Mouse (Mus musculus): ENCODE data around the gene Sult5a1.
"Not testable (repeated sequence)": the region's sequence is repeated elsewhere in the genome, so short reads cannot be mapped to it uniquely, and the experiment has no call there.

The Sult5a1 gene

DNA sequence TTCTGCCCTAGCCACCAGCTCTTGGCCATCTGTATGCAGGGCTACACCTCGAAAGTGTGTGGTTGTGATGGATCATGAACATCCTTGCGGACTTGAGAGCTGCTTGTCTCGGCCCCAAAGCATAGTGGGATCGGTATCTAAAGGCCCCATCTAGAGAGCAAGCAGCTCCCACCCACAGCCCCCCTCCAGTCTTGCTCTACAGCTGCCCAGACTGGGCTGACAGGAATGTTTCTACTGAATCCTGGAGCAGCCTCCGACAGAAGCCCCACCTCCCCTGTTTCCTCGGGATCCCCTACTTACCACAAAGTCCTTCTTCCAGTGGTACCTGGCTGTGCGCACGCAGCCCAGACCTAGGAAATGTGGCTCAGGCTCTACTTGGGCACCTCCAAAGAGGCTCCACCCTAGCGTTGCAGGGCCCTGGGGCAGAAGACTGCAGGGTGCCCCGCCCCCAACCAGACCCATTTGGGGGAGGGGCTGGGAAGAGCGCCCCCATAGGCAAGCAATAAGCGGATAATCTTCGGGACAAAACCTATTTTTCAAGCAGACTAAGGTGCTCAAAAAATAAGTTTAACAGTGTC is at the start of gene Sult5a1:
Gene Sult5a1 (minus strand): TSS at position 428 of the 578 bp plus-strand sequence.
- DNase-seq (ENCODE audit: low read depth, low spot score) = no peak

DNA sequence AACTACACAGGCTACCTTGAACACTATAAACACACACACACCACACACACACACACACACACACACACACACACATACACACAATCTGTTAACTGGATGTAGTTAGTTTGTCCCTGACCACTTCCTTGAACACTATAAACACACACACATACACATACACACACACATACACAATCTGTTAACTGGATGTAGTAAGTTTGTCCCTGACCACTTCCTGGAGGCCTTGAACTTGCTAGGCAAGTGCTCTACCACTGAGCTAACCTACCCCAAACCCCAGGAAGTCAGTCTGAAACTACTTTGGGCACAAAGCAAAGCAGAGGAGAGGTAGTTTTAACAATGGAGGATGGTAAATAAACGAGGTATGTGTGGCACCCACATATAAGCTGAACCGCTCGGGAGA is 45.5 kb upstream of the Sult5a1 start:
- no peak for DNase-seq (ENCODE audit: low read depth, low spot score)

DNA sequence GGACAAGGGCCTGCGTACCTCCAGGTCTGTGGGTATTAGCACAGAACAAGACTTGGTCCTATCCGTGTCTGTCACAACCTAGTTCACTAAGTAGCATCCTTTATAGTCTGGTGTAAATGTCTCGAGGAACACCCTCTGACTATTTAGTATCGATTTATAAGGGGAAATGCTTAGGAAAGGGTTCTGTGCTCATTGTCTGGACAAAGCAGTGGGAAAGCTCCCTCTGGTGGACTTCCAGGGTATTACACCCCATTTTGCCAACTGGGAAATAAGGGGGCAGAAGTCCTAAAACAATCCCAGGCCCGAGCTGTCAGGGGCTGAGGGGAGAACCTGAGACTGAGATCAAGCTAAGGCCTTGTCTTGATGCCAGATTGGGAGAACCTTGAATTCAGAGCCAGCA is 44.2 kb upstream of the Sult5a1 start:
- no peak for DNase-seq (ENCODE audit: low read depth, low spot score)

DNA sequence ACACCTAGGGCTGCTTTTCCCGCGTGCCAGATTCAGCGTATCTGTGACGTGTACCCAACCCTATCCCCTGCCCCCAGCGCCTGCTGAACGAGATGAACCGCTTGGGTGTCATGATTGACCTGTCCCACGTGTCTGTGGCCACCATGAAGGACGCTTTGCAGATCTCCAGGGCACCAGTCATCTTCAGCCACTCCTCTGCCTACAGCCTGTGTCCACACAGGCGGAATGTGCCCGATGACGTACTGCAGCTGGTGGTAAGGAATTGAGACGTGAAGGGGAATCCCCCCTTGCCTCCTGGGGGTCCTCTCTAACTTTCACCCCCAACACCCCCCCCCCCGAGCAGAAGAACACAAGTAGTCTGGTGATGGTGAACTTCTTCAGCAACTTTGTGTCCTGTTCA is 41.7 kb upstream of the Sult5a1 start:
- DNase-seq (ENCODE audit: low read depth, low spot score) = no peak

DNA sequence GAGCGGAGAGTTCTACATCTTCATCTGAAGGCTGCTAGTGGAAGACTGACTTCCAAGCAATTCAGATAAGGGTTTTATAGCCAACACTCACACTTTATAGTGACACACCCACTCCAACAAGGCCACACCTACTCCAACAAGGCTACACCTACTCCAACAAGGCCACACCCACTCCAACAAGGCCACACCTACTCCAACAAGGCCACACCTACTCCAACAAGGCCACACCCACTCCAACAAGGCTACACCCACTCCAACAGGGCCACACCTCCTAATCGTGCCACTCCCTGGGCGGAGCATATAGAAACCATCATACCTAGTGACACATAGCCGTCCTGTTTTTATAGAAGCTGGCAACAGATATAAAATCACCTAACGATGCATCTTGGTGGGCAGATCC is 38.9 kb upstream of the Sult5a1 start:
- not testable (repeated sequence) for DNase-seq (ENCODE audit: low read depth, low spot score)

DNA sequence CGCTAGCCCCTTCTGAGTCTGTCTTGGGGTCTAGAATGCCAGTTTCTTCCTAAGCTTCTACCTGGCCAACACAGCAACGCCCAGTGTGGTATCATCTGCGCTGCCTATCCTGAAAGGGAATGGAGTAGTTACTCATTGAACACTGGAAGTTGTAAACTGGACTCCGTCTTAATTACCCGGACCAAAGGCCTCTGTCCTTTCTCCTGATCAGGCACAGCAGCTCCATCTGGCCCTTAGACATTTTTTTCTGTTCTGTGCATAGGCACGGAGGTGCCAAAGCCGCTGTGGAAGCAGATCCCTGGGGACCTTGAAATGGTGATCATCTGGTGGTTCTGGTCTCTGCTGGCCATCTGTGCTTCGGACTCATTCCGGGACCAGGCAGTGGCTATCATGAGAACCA is 35.7 kb upstream of the Sult5a1 start:
- no peak for DNase-seq (ENCODE audit: low read depth, low spot score)

DNA sequence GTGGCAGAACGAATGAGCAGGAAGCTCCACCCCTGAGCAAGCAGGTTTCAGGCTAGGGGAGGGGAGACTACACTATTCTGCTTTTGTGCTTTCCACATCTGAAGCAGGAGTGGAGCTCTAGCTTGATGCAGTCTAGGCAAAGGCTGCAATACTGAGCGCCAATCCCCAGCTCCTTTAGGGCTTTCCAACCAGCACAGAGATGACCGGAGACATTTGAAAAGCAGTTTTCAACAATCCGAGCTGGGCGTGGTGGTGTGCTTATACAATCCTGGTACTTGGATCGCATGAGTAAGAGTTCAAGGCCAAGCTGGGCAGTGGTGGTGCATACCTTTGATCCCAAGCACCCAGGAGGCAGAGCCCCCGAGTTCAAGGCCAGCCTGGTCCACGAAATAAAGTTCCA is 33.8 kb upstream of the Sult5a1 start:
- DNase-seq (ENCODE audit: low read depth, low spot score) = no peak

DNA sequence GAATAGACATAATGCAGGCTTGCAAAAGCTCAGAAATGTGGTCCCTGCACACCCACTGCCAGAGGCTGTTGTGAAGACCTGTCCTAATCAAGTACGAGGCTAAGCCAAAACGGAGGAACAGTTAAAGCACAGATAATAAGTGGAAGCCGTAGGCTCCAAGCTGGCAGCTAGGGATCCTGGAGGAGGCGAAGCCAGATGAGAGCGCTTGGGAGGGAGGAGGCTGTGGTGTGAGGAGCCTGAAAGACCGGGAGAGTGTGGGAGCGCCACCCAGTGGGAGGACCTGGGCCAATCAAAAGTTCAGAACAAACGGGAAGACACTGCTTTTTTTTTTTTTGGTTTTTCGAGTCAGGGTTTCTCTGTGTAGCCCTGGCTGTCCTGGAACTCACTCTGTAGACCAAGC is 32.6 kb upstream of the Sult5a1 start:
- peak; percentile 79 for DNase-seq (ENCODE audit: low read depth, low spot score)

DNA sequence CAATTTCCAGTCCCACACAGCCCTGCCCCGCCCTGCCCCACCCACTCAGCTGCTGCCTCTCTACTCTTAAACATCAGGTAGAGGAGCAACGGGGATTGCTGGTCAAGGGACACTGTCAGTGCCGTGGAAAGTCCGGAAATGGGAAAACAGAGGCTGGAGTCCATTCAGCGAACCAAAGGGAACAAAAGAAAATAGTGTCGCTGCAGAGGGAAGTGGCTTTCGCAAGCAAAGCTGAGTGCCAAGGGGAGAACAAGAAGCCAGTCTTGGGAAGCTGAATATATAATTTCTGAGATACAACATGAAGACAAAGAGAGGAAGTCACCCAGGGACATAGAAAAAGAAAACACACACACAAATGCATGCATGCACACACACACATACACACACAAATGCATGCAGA is 30.7 kb upstream of the Sult5a1 start:
- DNase-seq (ENCODE audit: low read depth, low spot score) = no peak

DNA sequence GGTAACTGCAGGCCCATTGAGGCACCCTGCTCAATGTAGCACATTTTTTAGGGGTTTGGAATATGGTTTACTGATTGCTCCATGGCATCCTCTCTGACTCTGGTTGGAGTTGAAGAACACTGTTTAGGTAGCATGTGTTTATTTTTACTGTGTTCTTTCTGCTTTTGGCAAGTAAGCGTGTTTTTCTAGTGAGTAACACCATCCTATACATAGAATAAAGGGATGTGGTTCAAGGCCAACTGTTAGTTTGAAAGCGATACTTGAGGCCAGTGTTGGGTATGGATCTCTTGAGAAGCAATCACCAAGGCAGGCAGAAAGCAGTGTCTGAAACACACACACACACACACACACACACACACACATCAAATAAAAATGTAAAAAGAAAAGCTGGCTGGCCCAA is 29.9 kb upstream of the Sult5a1 start:
- no peak for DNase-seq (ENCODE audit: low read depth, low spot score)

DNA sequence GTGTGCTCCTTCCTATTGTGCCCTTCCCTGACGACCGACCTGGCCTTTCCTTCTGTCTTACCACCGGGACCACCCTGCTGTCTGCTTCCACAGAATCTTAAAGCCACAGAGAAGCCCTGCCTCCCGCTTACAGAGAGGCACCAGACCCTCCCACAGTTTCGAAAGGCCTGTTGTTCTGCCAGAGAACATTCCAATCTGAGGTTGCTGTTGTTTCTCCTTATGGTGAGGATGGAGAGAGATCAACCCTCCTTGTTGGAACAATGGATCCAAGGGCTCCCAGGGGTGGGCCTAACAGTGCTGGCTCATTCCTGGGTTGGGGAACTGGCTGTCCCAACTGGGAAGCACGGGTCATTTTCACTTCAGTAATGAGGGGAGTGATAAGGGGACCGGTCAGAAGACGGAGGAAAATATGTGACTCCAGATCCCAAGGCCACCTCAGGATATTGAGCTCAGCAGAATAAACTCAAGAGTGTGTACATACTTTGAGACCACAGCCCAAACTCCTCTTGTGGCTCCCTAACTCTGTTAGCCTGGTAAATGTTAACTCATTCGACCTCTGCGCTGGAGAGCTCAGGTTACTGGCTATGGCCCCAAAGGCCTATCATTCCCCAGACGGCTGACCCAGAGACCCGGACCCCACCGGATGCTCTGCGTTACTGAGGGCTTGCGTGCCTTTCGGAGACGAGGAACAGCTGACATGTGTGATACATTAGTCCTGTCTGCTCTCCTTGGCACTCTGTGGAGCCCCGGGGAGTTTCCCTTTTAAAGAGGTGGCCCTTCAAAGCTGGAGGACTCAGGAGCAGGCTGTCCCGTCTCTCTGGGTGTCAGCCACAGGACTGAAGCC is 27.7 kb upstream of the Sult5a1 start, which contains the start of gene Dpep1:
Gene Dpep1 (plus strand): TSS at position 677 of the 844 bp plus-strand sequence.
- DNase-seq (ENCODE audit: low read depth, low spot score) = no peak

DNA sequence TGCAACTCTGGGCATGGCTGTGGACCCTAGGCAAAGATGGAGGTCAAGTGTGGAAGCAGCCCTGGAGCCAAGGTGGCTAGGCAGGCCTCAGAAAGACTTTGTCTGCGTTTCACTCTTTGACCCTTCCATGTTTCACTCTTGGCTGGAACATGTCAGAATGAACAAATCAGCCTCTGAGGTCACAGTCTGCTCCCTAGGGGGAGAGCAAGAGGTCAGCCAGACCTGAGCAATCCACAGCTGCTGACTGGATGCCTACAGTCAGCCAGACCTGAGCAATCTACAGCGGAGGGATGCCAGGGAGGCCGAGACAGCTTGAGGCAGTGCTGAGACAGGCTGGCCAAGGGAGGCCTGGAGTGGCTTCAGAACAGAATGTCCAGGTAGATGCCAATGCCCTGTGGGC is 23.3 kb upstream of the Sult5a1 start:
- DNase-seq (ENCODE audit: low read depth, low spot score) = no peak

DNA sequence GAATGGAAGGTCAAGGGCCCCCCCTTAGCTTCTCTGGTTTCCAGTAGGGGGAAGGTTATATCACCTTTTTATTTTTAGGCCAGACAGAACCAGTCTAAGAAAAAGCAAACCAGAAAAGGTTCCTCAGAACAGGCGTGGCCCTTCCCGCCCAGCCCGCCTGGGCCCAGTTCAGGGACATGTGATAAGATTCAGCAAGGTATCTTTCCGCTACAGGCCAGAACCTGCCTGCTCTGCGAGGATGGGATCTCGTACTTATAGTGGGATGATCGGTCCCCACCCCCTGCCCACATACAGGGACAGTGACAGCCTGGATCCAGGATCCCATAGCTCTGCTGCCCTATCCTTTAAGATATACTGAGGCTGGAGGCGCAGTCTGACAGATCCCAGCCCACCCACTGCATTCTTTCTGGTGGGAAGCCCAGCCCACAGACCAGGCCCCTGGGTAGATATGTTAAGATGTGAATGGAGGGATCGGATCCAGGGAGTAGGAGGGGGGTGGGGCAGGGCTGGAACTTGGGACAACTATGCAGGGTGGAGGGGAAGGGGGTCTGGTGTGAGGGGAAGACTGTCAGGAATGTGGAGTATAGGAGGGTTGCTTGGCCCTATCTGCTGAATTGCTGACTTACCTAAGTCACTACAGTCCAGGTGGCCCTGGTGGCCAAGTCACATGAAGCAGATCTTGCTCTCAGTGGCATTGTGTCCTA is 1.9 kb downstream of the Sult5a1 start:
- DNase-seq (ENCODE audit: low read depth, low spot score) = no peak

DNA sequence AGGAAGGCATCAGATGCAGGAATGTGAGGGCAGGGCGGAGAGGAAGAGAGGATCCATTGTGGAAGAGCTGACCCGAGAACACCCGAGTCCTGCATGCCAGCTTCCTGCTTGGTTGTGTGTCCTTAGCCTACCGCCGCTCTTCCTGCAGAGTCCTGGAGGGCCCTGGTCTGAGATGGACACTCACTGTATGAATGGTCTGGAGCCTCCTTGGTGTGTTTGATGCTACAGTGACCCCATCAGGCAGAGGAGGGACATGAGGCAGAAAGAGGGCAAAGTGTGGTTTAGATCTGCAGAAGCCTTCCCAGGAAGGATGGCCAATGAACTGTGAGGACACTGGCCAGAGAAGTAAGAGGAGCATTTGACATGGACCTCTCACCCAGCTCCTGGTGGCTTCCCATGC is 2.9 kb downstream of the Sult5a1 start:
- DNase-seq (ENCODE audit: low read depth, low spot score) = no peak

DNA sequence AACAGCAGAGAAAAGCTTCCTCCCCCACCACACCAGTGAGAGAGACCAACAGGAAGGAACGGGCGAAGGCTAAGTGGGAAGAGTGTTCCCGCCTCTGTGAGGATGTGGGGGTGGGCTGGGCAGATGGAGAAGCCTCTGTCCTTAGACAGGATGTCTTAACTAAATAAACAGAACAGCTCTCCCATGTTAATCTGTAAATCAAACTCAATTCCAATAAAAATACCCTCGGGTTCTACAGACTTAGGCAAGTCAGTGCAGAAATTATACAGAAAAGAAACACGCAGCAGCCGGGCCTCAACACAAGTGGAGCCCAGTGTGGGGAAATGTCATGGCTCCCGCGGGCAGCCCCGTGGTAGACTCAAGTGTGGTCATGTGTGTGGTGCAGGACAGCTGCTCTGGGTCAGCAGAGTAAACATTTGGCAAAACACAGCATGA is 7.4 kb downstream of the Sult5a1 start:
- peak; percentile 34 for DNase-seq (ENCODE audit: low read depth, low spot score)

DNA sequence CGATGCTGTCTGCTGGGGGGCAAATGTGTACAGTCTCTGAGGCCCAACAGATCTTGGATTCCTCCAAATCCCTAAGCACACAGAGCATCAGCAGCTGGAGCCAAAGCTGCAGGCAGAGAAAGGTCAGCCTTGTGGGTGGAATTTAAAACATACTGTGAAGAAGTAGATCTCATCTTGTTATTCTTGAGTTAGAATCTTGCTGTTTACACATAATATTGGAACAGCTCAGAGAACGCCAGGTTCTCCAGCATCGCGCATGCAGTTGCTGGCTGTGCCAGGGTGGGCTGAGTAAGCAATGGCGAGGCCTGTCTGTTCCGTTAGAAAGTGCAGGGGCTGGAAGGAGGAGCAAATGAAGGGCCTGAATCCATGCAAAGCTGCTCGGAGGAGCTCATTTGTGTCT is 11.7 kb downstream of the Sult5a1 start:
- DNase-seq (ENCODE audit: low read depth, low spot score) = peak; percentile 42

DNA sequence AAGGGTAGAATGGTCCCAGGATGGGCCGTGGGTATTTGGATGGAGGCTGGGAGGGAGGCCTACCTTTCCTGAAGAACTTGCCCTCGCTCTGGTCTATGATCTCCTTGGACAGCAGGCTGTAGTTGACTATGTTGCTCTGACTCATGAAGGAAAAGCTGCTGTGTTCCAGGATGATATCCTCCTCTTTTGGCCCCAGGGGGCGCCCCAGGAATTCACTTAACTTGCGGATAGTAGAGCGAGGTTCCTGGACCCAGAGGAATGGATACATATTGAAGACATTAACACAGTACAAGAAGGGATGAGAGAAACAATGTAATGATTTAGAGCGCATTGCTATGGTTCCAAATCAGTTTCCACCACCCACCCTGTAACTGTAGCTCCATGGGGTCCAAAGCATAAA is 12.8 kb downstream of the Sult5a1 start:
- DNase-seq (ENCODE audit: low read depth, low spot score) = no peak

DNA sequence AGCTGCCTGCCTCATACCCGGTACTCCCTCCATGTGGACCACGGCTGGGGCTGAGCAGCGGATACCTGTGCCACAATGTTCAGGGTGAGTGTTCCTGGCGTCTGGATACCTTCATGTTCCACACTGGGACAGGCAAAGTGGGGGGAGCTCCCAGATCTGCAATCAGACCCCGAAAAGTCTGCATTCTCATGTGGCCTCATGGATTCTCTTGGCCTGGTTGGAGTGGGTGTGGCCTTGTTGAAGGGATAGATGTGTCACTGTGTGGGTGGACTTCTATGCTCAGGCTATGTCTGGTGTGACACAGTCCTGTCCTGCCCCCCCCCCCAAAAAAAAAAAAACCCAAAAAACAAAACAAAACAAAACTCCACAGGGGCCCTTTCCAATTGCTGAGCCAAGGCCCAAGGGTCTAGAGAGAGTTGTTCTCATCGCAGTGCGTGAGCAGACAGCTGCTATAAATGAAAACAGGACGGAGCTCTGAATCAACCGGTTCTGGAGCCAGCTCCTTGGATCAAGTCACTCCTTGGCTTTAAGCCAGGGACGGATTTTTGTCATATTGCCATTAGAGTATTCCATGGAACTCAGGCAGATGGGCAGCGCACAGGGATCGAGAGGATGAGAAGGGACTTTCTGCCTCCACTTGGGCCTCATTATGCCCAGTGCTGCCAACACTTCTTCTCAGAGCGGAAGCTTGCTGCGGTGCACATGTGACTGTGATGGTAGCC is 16.2 kb downstream of the Sult5a1 start:
- DNase-seq (ENCODE audit: low read depth, low spot score) = peak; percentile 61

DNA sequence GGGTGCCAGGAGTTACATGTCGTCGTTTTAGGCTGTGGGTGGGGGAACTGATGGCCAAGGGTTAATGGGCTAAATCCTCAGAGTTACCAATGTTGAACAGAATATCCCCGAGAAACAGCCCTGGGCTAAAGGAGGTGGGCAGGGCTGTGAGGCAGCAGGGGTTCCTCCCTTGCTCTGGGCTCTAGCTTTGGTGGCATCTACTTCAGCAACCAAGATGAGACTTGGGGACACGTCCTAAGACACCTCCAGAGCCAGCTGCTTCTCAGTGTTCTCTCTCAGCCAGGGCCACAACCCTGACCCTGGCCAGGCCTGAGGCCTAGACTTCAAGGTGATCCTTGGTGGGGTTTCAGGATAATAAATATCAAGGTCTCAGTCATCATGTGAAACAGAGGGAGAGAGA is 19.4 kb downstream of the Sult5a1 start:
- DNase-seq (ENCODE audit: low read depth, low spot score) = no peak

DNA sequence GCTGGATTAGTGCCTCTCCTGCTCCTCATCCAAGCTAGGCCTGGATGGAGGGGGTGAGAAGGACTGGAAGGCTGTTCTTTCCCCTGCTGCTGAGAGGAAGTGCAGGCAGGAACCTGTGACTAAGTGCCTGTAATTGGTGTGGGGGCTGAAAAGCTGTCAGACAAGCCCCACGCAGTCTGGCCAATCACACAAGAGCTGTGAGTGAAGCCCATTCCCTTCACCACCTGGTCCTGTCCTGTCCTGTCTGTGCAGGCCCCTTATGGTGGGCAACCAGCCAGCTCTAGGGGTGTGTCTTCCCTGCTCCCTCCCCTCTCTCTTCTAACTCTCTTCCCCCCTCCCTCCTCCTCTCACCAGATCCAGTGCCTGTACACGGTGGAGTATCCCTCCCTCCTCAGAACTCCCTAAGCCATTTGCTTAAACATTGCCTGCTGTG is 20.5 kb downstream of the Sult5a1 start:
- DNase-seq (ENCODE audit: low read depth, low spot score) = peak; percentile 78

DNA sequence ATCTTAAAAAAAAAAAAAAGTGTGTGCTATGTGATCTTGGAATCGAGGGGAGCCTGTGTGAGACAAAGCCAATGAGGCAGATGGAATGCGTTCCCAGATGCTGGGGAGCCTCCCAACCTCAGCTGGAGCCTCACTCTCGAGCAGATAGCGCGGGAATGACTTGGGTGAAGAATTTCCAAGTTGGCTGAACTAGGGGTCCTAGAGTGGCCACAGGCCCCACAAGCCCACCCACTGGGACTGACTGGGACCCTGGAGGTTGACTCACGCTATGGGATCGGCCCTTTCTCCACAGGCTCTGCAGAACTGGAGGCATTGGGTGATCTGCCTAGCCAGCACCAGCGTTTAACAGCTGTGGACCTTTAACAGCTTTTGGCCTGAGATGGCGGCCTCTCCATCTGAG is 21.8 kb downstream of the Sult5a1 start:
- no peak for DNase-seq (ENCODE audit: low read depth, low spot score)

DNA sequence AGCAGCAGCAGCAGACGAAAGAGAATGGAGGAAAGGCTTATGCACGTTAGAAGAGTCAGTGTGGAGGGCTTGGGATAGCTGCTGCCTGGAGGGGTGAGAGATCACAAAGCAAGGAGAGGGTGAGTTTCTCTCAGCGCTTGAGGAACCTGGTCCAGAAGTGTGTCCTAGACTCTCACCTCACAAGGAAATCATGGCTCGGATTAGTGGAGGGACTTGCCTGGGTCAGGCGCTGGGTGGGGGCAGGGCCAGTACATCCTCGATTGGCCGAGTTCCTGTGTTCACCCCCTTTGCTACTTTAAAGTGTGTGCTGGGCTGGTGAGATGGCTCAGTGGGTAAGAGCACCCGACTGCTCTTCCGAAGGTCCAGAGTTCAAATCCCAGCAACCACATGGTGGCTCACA is 22.3 kb downstream of the Sult5a1 start:
- DNase-seq (ENCODE audit: low read depth, low spot score) = no peak
